Mouse (Mus musculus) CH12.LX (cell line): ENCODE measurements around the gene Racgap1.

ENCODE experiments used
- EP300 ChIP-seq: IDR thresholded peaks from 2 replicates; pipeline ENCODE4 v1.6.1; 2011; ENCODE audit warnings: low read length, improper control_type of control experiment
- MYC ChIP-seq: IDR thresholded peaks from 2 replicates; pipeline ENCODE4 v1.6.1; 2011; ENCODE audit warnings: low read depth, mild to moderate bottlenecking, improper control_type of control experiment, low read length
- POLR2A ChIP-seq: IDR thresholded peaks from 2 replicates; pipeline ENCODE4 v1.6.1; 2011; ENCODE audit warnings: low read depth, mild to moderate bottlenecking, improper control_type of control experiment, low read length
- TCF12 ChIP-seq: IDR thresholded peaks from 2 replicates; pipeline ENCODE4 v1.6.1; 2014; ENCODE audit warnings: low read depth, mild to moderate bottlenecking, inconsistent platforms, low read length, improper control_type of control experiment
- UBTF ChIP-seq: IDR thresholded peaks from 2 replicates; pipeline ENCODE4 v1.6.1; 2012; ENCODE audit warnings: low read depth, mild to moderate bottlenecking, inconsistent platforms, low read length, improper control_type of control experiment, moderate library complexity
- USF1 ChIP-seq: IDR thresholded peaks from 2 replicates; pipeline ENCODE4 v1.6.1; 2014; ENCODE audit warnings: low read depth, mild to moderate bottlenecking, inconsistent platforms, low read length, improper control_type of control experiment
- USF2 ChIP-seq: conservative IDR thresholded peaks from 2 replicates; pipeline ENCODE4 v1.6.1; 2011; ENCODE audit warnings: low read depth, low read length, improper control_type of control experiment
- ZNF384 ChIP-seq: IDR thresholded peaks from 2 replicates; pipeline ENCODE4 v1.6.1; 2012; ENCODE audit warnings: low read depth, low read length, improper control_type of control experiment, inconsistent platforms

- TF ChIP-seq POLR2A (no peak), MYC (no peak), USF1 (no peak), UBTF (no peak), EP300 (no peak), USF2 (no peak), TCF12 (no peak), ZNF384 (no peak)
Measured at GRCm38 (mm10) chr15:99663964-99664599, 12.6 kb upstream of the Racgap1 start.
